Mouse (Mus musculus) spleen, adult 2 months (tissue): ENCODE measurements around the gene Tubal3. TPM values are rescaled to one million over a fixed set of nuclear protein-coding genes. Genes with fewer than 3 reads are reported as not detected.
"Not testable (repeated sequence)": the region's sequence is repeated elsewhere in the genome, so short reads cannot be mapped to it uniquely, and the experiment has no call there.

Experiments used
- DNase-seq, 2 experiments: peaks; one replicate each; pipeline versions ENCODE4 v3.0.0 to v3.0.0-alpha.2; 2012 to 2021; ENCODE audit warnings: low spot score in 2 of 2, low read depth in 1 of 2
- H3K27ac ChIP-seq: fragments of 200-500 bp; 2 replicates; pipeline ENCODE4 v1.5.1; 2012; ENCODE audit warnings: low read length, inconsistent platforms; ENCODE audit not compliant: insufficient read depth
- H3K27me3 ChIP-seq: fragments of 200-500 bp; 2 replicates; pipeline ENCODE4 v1.6.1; 2012; ENCODE audit warnings: mild to moderate bottlenecking, moderate library complexity, low read length, inconsistent platforms; ENCODE audit not compliant: control insufficient read depth, insufficient read depth
- H3K36me3 ChIP-seq: fragments of 200-500 bp; 2 replicates; pipeline ENCODE4 v1.6.1; 2012; ENCODE audit warnings: mild to moderate bottlenecking, low read length, inconsistent platforms; ENCODE audit not compliant: control insufficient read depth, insufficient read depth
- H3K4me1 ChIP-seq: fragments of 200-500 bp; 2 replicates; pipeline ENCODE4 v1.6.1; 2011; ENCODE audit warnings: inconsistent platforms; ENCODE audit not compliant: control insufficient read depth, insufficient read depth, insufficient read length
- H3K4me3 ChIP-seq: fragments of 200-500 bp; 2 replicates; pipeline ENCODE4 v1.5.1; 2011; ENCODE audit warnings: mild to moderate bottlenecking, inconsistent platforms; ENCODE audit not compliant: insufficient read depth, insufficient read length; ENCODE audit errors: extremely low read depth
- CTCF ChIP-seq: fragments of 200-500 bp; IDR thresholded peaks from 2 replicates; pipeline ENCODE4 v1.5.1; 2011; ENCODE audit warnings: mild to moderate bottlenecking, inconsistent platforms; ENCODE audit not compliant: insufficient read depth, insufficient read length, insufficient replicate concordance; ENCODE audit errors: extremely low read depth
- POLR2A ChIP-seq: fragments of 200-500 bp; IDR thresholded peaks from 2 replicates; pipeline ENCODE4 v1.6.1; 2011; ENCODE audit warnings: low read depth, low read length, inconsistent platforms
- WGBS: fragments of 180-500 bp; shearing (Covaris S2); methylation state at CpG from one replicate; pipeline ENCODE4 v1.1.7; 2018; 5-methylcytosine and 5-hydroxymethylcytosine counted together
- polyA plus RNA-seq: library from polyadenylated mRNA; depleted of rRNA; stranded (reverse); fragments of >200 nt; gene quantifications from 2 replicates; pipeline ENCODE4 v1.2.3, GENCODE M21; 2012

Tubal3 gene
- polyA plus RNA-seq, 1 experiment, result not detected

DNA sequence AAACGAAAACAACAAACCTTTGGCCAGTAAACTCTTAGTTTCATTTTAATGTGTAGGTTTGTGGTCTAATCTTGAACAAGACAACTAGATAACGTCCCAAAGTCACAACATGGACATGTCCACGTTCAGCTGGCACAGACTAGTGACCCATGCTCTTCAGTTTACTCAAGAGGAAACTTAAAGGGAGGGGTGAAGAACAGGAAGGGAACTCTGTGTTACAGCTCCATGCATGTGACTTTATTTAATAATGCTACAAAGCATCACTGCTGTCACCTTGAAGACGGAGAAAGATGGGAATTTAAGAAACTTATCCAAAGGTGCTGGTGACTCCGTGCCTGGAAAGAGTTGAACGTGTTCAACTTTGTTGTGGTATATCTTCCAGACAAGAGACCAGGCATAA is 22.0 kb upstream of the Tubal3 start:
- H3K4me3 ChIP-seq, result no peak overlapping the region
- H3K27ac ChIP-seq, result no peak overlapping the region
- no peaks in the 10 kb centered on the region for H3K36me3 ChIP-seq
- H3K27me3 ChIP-seq, result no peaks in the 10 kb centered on the region
- WGBS, result 81% methylated on average over 6 of the region's 6 CpGs
- H3K4me1 ChIP-seq, result no peaks in the 10 kb centered on the region; the same call in 1 of the 2 replicates
- no peak for TF ChIP-seq POLR2A
- TF ChIP-seq CTCF, result no peak
- no peak for DNase-seq

DNA sequence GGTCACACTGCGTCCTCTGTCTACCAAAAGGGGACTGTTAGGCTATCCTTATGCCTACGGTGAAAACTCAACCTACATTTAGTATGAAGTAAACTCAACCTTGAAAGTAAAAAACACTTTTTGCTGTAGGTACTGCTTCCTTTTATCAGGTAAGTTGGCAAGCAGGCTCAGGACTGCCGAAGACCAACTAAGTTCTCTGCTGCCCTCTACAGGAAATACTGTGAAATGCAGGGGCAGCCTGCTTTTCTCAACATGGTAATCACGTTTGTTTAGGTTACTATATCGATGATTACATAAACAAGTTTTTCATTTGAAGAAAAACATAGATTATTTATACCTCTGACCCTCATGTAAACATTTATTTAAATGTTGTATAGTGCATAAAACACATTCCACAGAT is 21.2 kb upstream of the Tubal3 start:
- peak; percentile 51 to 71 for DNase-seq
- H3K4me3 ChIP-seq, result no peak overlapping the region
- H3K36me3 ChIP-seq, result no peaks in the 10 kb centered on the region
- no peak overlapping the region for H3K27ac ChIP-seq
- no peaks in the 10 kb centered on the region; the same call in 1 of the 2 replicates for H3K4me1 ChIP-seq
- TF ChIP-seq POLR2A (no peak), CTCF (peak; percentile 70; the same call in 1 of the 2 replicates)
- no peaks in the 10 kb centered on the region for H3K27me3 ChIP-seq
- whole genome bisulfite sequencing, result 27% methylated on average over 5 of the region's 5 CpGs

DNA sequence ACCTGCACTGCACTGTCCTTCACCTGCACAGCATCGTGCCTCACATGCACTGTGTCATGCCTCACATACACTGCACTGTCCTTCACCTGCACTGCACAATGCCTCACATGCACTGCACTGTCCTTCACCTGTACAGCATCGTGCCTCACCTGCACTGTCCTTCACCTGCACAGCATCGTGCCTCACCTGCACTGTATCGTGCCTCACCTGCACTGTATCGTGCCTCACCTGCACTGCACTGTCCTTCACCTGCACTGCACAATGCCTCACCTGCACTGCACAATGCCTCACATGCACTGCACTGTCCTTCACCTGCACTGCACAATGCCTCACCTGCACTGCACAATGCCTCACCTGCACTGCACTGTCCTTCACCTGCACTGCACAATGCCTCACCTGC is 19.9 kb upstream of the Tubal3 start:
- not testable (repeated sequence) for DNase-seq, H3K4me1 ChIP-seq, H3K27me3 ChIP-seq, H3K4me3 ChIP-seq, H3K36me3 ChIP-seq, H3K27ac ChIP-seq
- WGBS, result 97% methylated on average over 5 of the region's 5 CpGs

DNA sequence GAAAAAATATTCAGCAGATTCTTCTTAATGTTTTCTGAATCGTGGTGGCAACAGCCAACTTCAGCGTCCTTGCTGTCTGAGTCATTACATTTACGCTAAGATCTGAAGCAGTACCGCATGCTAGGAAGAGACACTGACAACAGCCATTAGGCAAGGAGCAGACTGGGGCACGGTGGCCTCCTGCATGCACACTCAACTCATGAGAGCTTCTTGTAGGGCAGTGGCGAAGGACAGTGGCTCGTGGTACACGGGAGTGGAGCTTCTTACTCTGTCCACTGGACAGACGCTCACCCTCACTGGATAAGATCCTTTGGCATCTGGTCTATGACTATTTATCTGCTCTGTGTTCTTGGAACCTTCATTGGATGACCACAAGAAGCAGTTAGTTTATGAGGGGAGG is 18.8 kb upstream of the Tubal3 start:
- 96% methylated on average over 9 of the region's 9 CpGs for WGBS
- Histone ChIP-seq H3K4me3 (no peak overlapping the region), H3K27ac (no peak overlapping the region)

DNA sequence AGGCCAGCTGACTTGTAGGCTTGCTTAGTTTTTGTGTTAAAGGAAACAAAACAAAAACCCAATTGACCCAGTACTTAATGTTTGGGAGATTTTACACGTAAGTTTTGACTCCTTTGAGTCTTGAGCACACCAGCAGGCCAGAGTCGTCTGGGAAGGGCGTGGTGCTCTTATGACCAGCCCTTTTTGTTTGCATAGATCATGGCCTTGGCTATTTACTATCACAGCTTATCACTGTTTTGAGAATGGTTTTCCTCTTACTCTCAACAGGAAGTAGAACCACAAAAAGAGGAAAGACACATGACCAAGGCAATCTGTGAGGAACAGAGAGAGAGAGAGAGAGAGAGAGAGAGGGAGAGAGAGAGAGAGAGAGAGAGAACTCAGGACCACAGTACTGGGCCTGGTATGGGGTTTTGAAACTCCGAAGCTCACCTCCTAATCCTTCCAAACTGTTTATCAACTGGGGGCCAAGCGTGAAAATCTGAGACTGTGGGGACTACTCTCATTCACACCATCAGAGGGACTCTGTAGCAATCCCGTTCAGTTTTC is 10.8 kb upstream of the Tubal3 start:
- H3K27ac ChIP-seq, result no peak overlapping the region
- H3K36me3 ChIP-seq, result no peaks in the 10 kb centered on the region
- H3K27me3 ChIP-seq, result no peaks in the 10 kb centered on the region
- TF ChIP-seq CTCF, result no peak
- no peak for TF ChIP-seq POLR2A
- no peaks in the 10 kb centered on the region; the same call in 1 of the 2 replicates for H3K4me1 ChIP-seq
- 87% methylated on average over 6 of the region's 6 CpGs for whole genome bisulfite sequencing
- no peak for DNase-seq
- H3K4me3 ChIP-seq, result no peak overlapping the region

More for the DNA sequence above, 18.8 kb upstream of the Tubal3 start:
- TF ChIP-seq CTCF, result no peak
- TF ChIP-seq POLR2A, result no peak
- Histone ChIP-seq H3K36me3 (no peaks in the 10 kb centered on the region), H3K4me1 (no peaks in the 10 kb centered on the region), H3K27me3 (no peaks in the 10 kb centered on the region)
- no peak for DNase-seq

DNA sequence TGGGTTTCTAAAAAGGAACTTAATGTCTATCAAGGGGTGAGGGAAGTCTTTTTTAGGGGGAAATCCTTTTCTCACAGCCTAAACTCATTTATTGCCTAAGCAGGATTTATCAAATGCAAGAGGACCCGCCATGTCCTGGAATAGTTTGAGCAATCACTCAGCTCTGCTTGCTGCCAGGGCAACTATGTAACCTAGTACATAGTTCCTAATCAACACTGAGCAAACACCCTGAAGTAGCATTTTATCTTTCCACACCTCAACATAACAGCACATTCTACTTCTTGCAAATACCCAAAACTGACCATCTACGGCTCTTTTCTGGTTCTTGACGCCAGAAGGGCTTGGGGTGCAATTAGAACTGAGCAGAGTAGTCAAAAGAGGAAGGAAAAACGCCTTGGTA is 9.8 kb upstream of the Tubal3 start:
- DNase-seq, result no peak
- 64% methylated on average over 4 of the region's 4 CpGs for WGBS
- no peaks in the 10 kb centered on the region for H3K27me3 ChIP-seq
- TF ChIP-seq CTCF (no peak), POLR2A (no peak)
- no peaks in the 10 kb centered on the region for H3K36me3 ChIP-seq
- H3K4me1 ChIP-seq, result no peaks in the 10 kb centered on the region; the same call in 1 of the 2 replicates
- H3K27ac ChIP-seq, result no peak overlapping the region
- no peak overlapping the region for H3K4me3 ChIP-seq

DNA sequence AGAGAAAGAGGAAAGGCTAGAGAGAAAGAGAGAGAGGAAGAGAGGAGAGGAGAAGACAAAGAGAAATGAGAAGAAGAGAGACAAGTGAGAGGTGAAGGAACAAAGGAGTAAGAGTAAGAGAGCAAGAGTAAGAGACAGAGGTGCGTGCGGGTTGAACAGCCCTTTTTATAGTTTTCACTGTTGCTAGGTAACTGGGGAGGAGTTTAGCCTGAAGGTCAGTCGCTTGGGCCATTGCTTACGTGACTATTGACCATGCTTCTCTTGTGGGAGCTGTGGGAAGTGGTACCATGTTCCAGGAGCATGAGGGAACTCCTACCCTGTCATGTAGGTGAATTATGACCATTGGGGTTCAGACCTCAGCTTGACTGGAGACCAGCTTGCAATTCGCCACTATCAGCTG is 7.7 kb upstream of the Tubal3 start:
- WGBS, result 94% methylated on average over 5 of the region's 5 CpGs
- no peak overlapping the region for H3K4me3 ChIP-seq
- H3K36me3 ChIP-seq, result no peaks in the 10 kb centered on the region
- TF ChIP-seq POLR2A, result no peak
- TF ChIP-seq CTCF, result no peak
- no peaks in the 10 kb centered on the region for H3K27me3 ChIP-seq
- DNase-seq, result no peak
- H3K27ac ChIP-seq, result no peak overlapping the region
- no peaks in the 10 kb centered on the region; the same call in 1 of the 2 replicates for H3K4me1 ChIP-seq
